ENCODE assay signal across 7 mouse cellular contexts in the genomic region with DNA sequence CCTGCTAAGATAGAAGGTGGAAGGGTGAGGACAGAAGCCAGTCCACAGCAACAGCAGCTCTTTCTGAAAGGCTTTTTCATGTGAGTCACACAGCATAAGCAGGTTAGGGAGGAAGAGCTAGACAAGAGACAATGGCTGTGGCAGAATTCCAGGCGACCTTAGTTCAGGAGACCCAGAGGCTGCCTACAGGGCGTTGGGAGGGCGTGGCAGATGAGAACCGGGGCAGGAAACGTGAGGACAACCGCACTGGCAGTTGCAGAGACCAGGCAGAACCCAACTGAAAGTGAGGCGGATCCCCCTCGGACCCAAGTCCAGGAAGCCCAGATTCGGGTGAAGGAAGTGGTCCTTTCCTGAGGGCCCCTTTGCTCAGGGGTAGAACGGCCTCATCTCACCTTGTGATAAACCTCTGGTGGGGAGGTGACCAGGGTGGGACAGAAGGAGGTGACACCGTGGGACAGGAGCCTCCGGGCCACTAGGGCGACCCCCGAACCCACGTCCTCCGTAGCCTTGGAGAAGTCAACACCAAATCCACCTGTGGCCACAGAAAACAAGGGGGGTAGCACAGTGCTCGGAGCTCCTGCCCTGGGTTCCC. TPM values are rescaled to one million over a fixed set of nuclear protein-coding genes. Genes with fewer than 3 reads are reported as not detected.
A peak's percentile ranks its signal among the peaks of the same experiment; 100 is the strongest.
DNase-seq lines count a peak whose midpoint lies in the region; ATAC-seq and TF ChIP-seq lines count a peak whose summit lies in the region.

No protein-coding gene starts in this region.

- peak; percentile 76 for DNase-seq in 3T3-L1 (ENCODE audit: low read depth, low spot score)
- DNase-seq in CD4-positive, CD25-positive, alpha-beta regulatory T cell, adult 2 months (ENCODE audit: low read depth, low spot score) = peak; percentile 40
- no peak for DNase-seq in hindbrain, postnatal 0 days (ENCODE audit: low spot score)
- DNase-seq in liver, embryonic 13.5 days = peak; percentile 27
- no peak for DNase-seq in layer of hippocampus, adult 9-10 months (ENCODE audit: low spot score)

- TF ChIP-seq CTCF in hindbrain, postnatal 0 days (IDR thresholded peaks at IDR 0.05; ENCODE audit: low read depth) = no peak

- peak; percentile 17; the same call in 1 of the 2 replicates for ATAC-seq in erythroblast, adult 5-6 weeks (replicated peaks; ENCODE audit: low FRiP score, poor library complexity, severe bottlenecking)
- no peak for ATAC-seq in hindbrain, postnatal 0 days
- peak; percentile 9; the same call in 1 of the 2 replicates for ATAC-seq in liver, embryonic 13.5 days (ENCODE audit: low read depth)
- no peak for ATAC-seq in neural tube, embryonic 14.5 days (ENCODE audit: low read depth)

- H3K27me3 ChIP-seq in hindbrain, postnatal 0 days (ENCODE audit: insufficient read depth, low read length) = no peaks in the 10 kb centered on the region
- H3K27me3 ChIP-seq in liver, embryonic 13.5 days = no peaks in the 10 kb centered on the region
- H3K27me3 ChIP-seq in neural tube, embryonic 14.5 days (ENCODE audit: control insufficient read depth, insufficient read depth, low read length) = no peaks in the 10 kb centered on the region

- H3K36me3 ChIP-seq in hindbrain, postnatal 0 days (ENCODE audit: insufficient read depth, low read length) = peaks cover 3% of the 10 kb centered on the region; the same call in 1 of the 2 replicates
- peaks cover 32% of the 10 kb centered on the region for H3K36me3 ChIP-seq in liver, embryonic 13.5 days
- peaks cover 15% of the 10 kb centered on the region for H3K36me3 ChIP-seq in neural tube, embryonic 14.5 days (ENCODE audit: control insufficient read depth, insufficient read depth, low read length)

- H3K9ac ChIP-seq in hindbrain, postnatal 0 days (replicated peaks; ENCODE audit: low read length) = peak overlapping the region; percentile 56
- peak overlapping the region; percentile 84 for H3K9ac ChIP-seq in liver, embryonic 13.5 days
- peak overlapping the region; percentile 80 for H3K9ac ChIP-seq in neural tube, embryonic 14.5 days (replicated peaks; ENCODE audit: low read depth, low read length)

- peak overlapping the region; percentile 87 for H3K4me2 ChIP-seq in hindbrain, postnatal 0 days (ENCODE audit: low read depth, low read length)
- H3K4me2 ChIP-seq in liver, embryonic 13.5 days = peak overlapping the region; percentile 97
- peak overlapping the region; percentile 98 for H3K4me2 ChIP-seq in neural tube, embryonic 14.5 days (ENCODE audit: low read depth, low read length)

- peak overlapping the region; percentile 83 for H3K27ac ChIP-seq in hindbrain, postnatal 0 days
- H3K27ac ChIP-seq in liver, embryonic 13.5 days = peak overlapping the region; percentile 97
- peak overlapping the region; percentile 79 for H3K27ac ChIP-seq in neural tube, embryonic 14.5 days (ENCODE audit: low read depth, low read length)

- peak overlapping the region; percentile 63 for H3K4me3 ChIP-seq in hindbrain, postnatal 0 days (ENCODE audit: low read length)
- peak overlapping the region; percentile 73 for H3K4me3 ChIP-seq in liver, embryonic 13.5 days (replicated peaks)
- H3K4me3 ChIP-seq in neural tube, embryonic 14.5 days (ENCODE audit: low read depth, low read length) = peak overlapping the region; percentile 79

- H3K4me1 ChIP-seq in hindbrain, postnatal 0 days (ENCODE audit: insufficient read depth, low read length) = peaks cover 8% of the 10 kb centered on the region
- peaks cover 49% of the 10 kb centered on the region for H3K4me1 ChIP-seq in liver, embryonic 13.5 days (replicated peaks)
- H3K4me1 ChIP-seq in neural tube, embryonic 14.5 days (ENCODE audit: control insufficient read depth, insufficient read depth, low read length) = peaks cover 13% of the 10 kb centered on the region

- no peaks in the 10 kb centered on the region for H3K9me3 ChIP-seq in hindbrain, postnatal 0 days (ENCODE audit: low read length)
- no peaks in the 10 kb centered on the region for H3K9me3 ChIP-seq in liver, embryonic 13.5 days (replicated peaks)
- H3K9me3 ChIP-seq in neural tube, embryonic 14.5 days (ENCODE audit: control insufficient read depth, low read length) = no peaks in the 10 kb centered on the region

- 33% methylated on average over 17 of the region's 17 CpGs for WGBS in hindbrain, postnatal 0 days
- WGBS in liver, embryonic 13.5 days (ENCODE audit: insufficient replicate concordance) = 4% methylated on average over 17 of the region's 17 CpGs
- 36% methylated on average over 17 of the region's 17 CpGs for WGBS in neural tube, embryonic 14.5 days

RNA-seq across cellular contexts. Expression of gene Amdhd2, which starts 0.9 kb away (rescaled TPM):
- total RNA-seq in erythroblast, adult 5-6 weeks (2015; ENCODE audit: low replicate concordance) = 3.3 and 12.5 TPM in 2 replicates
- 11.0 and 15.1 TPM in 2 replicates for total RNA-seq in erythroblast, adult 5-6 weeks (2017; ENCODE audit: low replicate concordance)
- total RNA-seq in hindbrain, postnatal 0 days (2014; rRNA removed) = 42.0 and 53.0 TPM in 2 replicates
- polyA plus RNA-seq in hindbrain, postnatal 0 days (2015; fragmentation: Nextera tagmentation; extraction: Ambion mirVana) = 38.4 and 40.0 TPM in 2 replicates
- polyA plus RNA-seq in liver, embryonic 13.5 days (2015; fragmentation: Nextera tagmentation; extraction: Ambion mirVana) = 18.6 and 20.8 TPM in 2 replicates
- polyA plus RNA-seq in neural tube, embryonic 14.5 days (2014; fragmentation: Nextera tagmentation; extraction: Ambion mirVana) = 28.8 and 31.6 TPM in 2 replicates

RNA-seq across cellular contexts. Expression of gene Atp6v0c, which starts 6.8 kb away (rescaled TPM):
- total RNA-seq in erythroblast, adult 5-6 weeks (2015; ENCODE audit: low replicate concordance) = 160 and 166 TPM in 2 replicates
- 53.8 and 97.7 TPM in 2 replicates for total RNA-seq in erythroblast, adult 5-6 weeks (2017; ENCODE audit: low replicate concordance)
- 780 and 854 TPM in 2 replicates for total RNA-seq in hindbrain, postnatal 0 days (2014; rRNA removed)
- polyA plus RNA-seq in hindbrain, postnatal 0 days (2015; fragmentation: Nextera tagmentation; extraction: Ambion mirVana) = 2,172 and 2,275 TPM in 2 replicates
- 348 and 367 TPM in 2 replicates for polyA plus RNA-seq in liver, embryonic 13.5 days (2015; fragmentation: Nextera tagmentation; extraction: Ambion mirVana)
- polyA plus RNA-seq in neural tube, embryonic 14.5 days (2014; fragmentation: Nextera tagmentation; extraction: Ambion mirVana) = 1,444 and 1,794 TPM in 2 replicates

RNA-seq across cellular contexts. Expression of gene Pdpk1, which starts 12.0 kb away (rescaled TPM):
- 24.0 and 25.7 TPM in 2 replicates for total RNA-seq in erythroblast, adult 5-6 weeks (2015; ENCODE audit: low replicate concordance)
- total RNA-seq in erythroblast, adult 5-6 weeks (2017; ENCODE audit: low replicate concordance) = 24.8 and 30.8 TPM in 2 replicates
- 49.2 and 54.1 TPM in 2 replicates for total RNA-seq in hindbrain, postnatal 0 days (2014; rRNA removed)
- 51.4 and 56.3 TPM in 2 replicates for polyA plus RNA-seq in hindbrain, postnatal 0 days (2015; fragmentation: Nextera tagmentation; extraction: Ambion mirVana)
- polyA plus RNA-seq in liver, embryonic 13.5 days (2015; fragmentation: Nextera tagmentation; extraction: Ambion mirVana) = 26.8 and 34.0 TPM in 2 replicates
- 80.5 and 83.9 TPM in 2 replicates for polyA plus RNA-seq in neural tube, embryonic 14.5 days (2014; fragmentation: Nextera tagmentation; extraction: Ambion mirVana)

RNA-seq across cellular contexts. Expression of gene Tbc1d24, which starts 42.7 kb away (rescaled TPM):
- total RNA-seq in erythroblast, adult 5-6 weeks (2015; ENCODE audit: low replicate concordance) = 2.3 TPM in 2 replicates
- total RNA-seq in erythroblast, adult 5-6 weeks (2017; ENCODE audit: low replicate concordance) = 0.98 and 1.6 TPM in 2 replicates
- total RNA-seq in hindbrain, postnatal 0 days (2014; rRNA removed) = 145 and 151 TPM in 2 replicates
- 21.1 and 22.8 TPM in 2 replicates for polyA plus RNA-seq in hindbrain, postnatal 0 days (2015; fragmentation: Nextera tagmentation; extraction: Ambion mirVana)
- 6.9 and 7.5 TPM in 2 replicates for polyA plus RNA-seq in liver, embryonic 13.5 days (2015; fragmentation: Nextera tagmentation; extraction: Ambion mirVana)
- 29.2 and 34.7 TPM in 2 replicates for polyA plus RNA-seq in neural tube, embryonic 14.5 days (2014; fragmentation: Nextera tagmentation; extraction: Ambion mirVana)

RNA-seq across cellular contexts. Expression of gene Ntn3, which starts 46.7 kb away (rescaled TPM):
- total RNA-seq in erythroblast, adult 5-6 weeks (2015; ENCODE audit: low replicate concordance) = not detected in 2 replicates
- not detected in 2 replicates for total RNA-seq in erythroblast, adult 5-6 weeks (2017; ENCODE audit: low replicate concordance)
- 26.9 and 32.5 TPM in 2 replicates for total RNA-seq in hindbrain, postnatal 0 days (2014; rRNA removed)
- 4.1 and 4.3 TPM in 2 replicates for polyA plus RNA-seq in hindbrain, postnatal 0 days (2015; fragmentation: Nextera tagmentation; extraction: Ambion mirVana)
- polyA plus RNA-seq in liver, embryonic 13.5 days (2015; fragmentation: Nextera tagmentation; extraction: Ambion mirVana) = 1.00 and 1.4 TPM in 2 replicates
- polyA plus RNA-seq in neural tube, embryonic 14.5 days (2014; fragmentation: Nextera tagmentation; extraction: Ambion mirVana) = 5.0 and 5.3 TPM in 2 replicates

Comparison
In these comparisons a context has a peak if more than half of its experiments do, and no peak if none do; other contexts are left out.
1. DNase-seq: peak in 3T3-L1 (single experiment), CD4-positive, CD25-positive, alpha-beta regulatory T cell, adult 2 months (single experiment) and liver, embryonic 13.5 days (single experiment); none in hindbrain, postnatal 0 days (single experiment) and layer of hippocampus, adult 9-10 months (single experiment).
2. ATAC-seq: peak in erythroblast, adult 5-6 weeks (single experiment) and liver, embryonic 13.5 days (single experiment); none in hindbrain, postnatal 0 days (single experiment) and neural tube, embryonic 14.5 days (single experiment).
3. Peak in every context shown above with its lines, with median percentiles within 50 percentile points of each other: H3K27ac ChIP-seq, H3K4me2 ChIP-seq, H3K4me3 ChIP-seq and H3K9ac ChIP-seq.